Mouse (Mus musculus) myocyte (in vitro differentiated cells): ENCODE measurements around the gene Samsn1. TPM values are rescaled to one million over a fixed set of nuclear protein-coding genes. Genes with fewer than 3 reads are reported as not detected.

ENCODE experiments used
- H3K27me3 ChIP-seq: one replicate; pipeline ENCODE4 v1.6.1; 2011; ENCODE audit not compliant: control insufficient read depth, insufficient read depth, insufficient read length
- H3K36me3 ChIP-seq: one replicate; pipeline ENCODE4 v1.6.1; 2011; ENCODE audit not compliant: control insufficient read depth, insufficient read depth
- H3K4me2 ChIP-seq: one replicate; pipeline ENCODE4 v1.6.1; 2011; ENCODE audit warnings: low read depth, control low read depth
- H3K4me3 ChIP-seq: one replicate; pipeline ENCODE4 v1.5.1; 2011; ENCODE audit warnings: mild to moderate bottlenecking, control low read depth, moderate library complexity
- H3K79me2 ChIP-seq: one replicate; pipeline ENCODE4 v1.6.1; 2011; ENCODE audit not compliant: control insufficient read depth, insufficient read depth
- H3ac ChIP-seq: one replicate; pipeline ENCODE4 v1.6.1; 2011; ENCODE audit not compliant: control insufficient read depth, insufficient read length
- CEBPB ChIP-seq: IDR thresholded peaks from 2 replicates; pipeline ENCODE4 v1.6.1; 2011; ENCODE audit warnings: mild to moderate bottlenecking, moderate library complexity; ENCODE audit not compliant: poor library complexity, insufficient read depth, severe bottlenecking
- E2F4 ChIP-seq: IDR thresholded peaks from one replicate; pipeline ENCODE4 v1.6.1; 2011; ENCODE audit warnings: mild to moderate bottlenecking, control low read depth, moderate library complexity; ENCODE audit not compliant: insufficient read depth
- MAX ChIP-seq: IDR thresholded peaks from one replicate; pipeline ENCODE4 v1.6.1; 2011; ENCODE audit warnings: low read depth, mild to moderate bottlenecking, control low read depth
- MYOD1 ChIP-seq, 3 experiments: IDR thresholded peaks; one replicate each; pipeline ENCODE4 v1.6.1; 2011; ENCODE audit warnings: control low read depth in 2 of 3, low read depth in 2 of 3, mild to moderate bottlenecking in 2 of 3, moderate library complexity in 1 of 3; ENCODE audit not compliant: insufficient read length in 2 of 3, control insufficient read depth in 1 of 3
- MYOG ChIP-seq, 3 experiments: IDR thresholded peaks; one replicate each; pipeline ENCODE4 v1.6.1; 2011; ENCODE audit warnings: control low read depth in 2 of 3, low read depth in 2 of 3, mild to moderate bottlenecking in 2 of 3; ENCODE audit not compliant: insufficient read length in 2 of 3, control insufficient read depth in 1 of 3, insufficient read depth in 1 of 3
- POLR2A ChIP-seq: IDR thresholded peaks from one replicate; pipeline ENCODE4 v1.6.1; 2011; ENCODE audit warnings: low read depth, mild to moderate bottlenecking, control low read depth, moderate library complexity; ENCODE audit not compliant: insufficient read length
- POLR2AphosphoS2 ChIP-seq: IDR thresholded peaks from one replicate; pipeline ENCODE4 v1.6.1; 2011; ENCODE audit warnings: low read depth, control low read depth; ENCODE audit not compliant: insufficient read length
- REST ChIP-seq: IDR thresholded peaks from one replicate; pipeline ENCODE4 v1.6.1; 2011; ENCODE audit warnings: mild to moderate bottlenecking, control low read depth, moderate library complexity; ENCODE audit not compliant: insufficient read depth, insufficient read length
- SRF ChIP-seq: IDR thresholded peaks from one replicate; pipeline ENCODE4 v1.6.1; 2011; ENCODE audit warnings: low read depth; ENCODE audit not compliant: control insufficient read depth, insufficient read length
- TCF12 ChIP-seq: IDR thresholded peaks from one replicate; pipeline ENCODE4 v1.6.1; 2011; ENCODE audit warnings: mild to moderate bottlenecking, control low read depth; ENCODE audit not compliant: poor library complexity, insufficient read depth, severe bottlenecking
- TCF3 ChIP-seq: IDR thresholded peaks from one replicate; pipeline ENCODE4 v1.6.1; 2011; ENCODE audit warnings: low read depth, control low read depth; ENCODE audit not compliant: insufficient read length
- USF1 ChIP-seq: IDR thresholded peaks from one replicate; pipeline ENCODE4 v1.6.1; 2011; ENCODE audit warnings: low read depth, mild to moderate bottlenecking, control low read depth, moderate library complexity
- polyA plus RNA-seq: library from polyadenylated mRNA; unstranded; fragments of >200 nt; fragmentation: generic; extraction: Trizol; gene quantifications from one replicate; pipeline ENCODE4 v1.2.1, GENCODE M21; 2012; ENCODE audit warnings: missing spikeins

Samsn1 gene
- polyA plus RNA-seq, 1 experiment = 0.02 TPM

- TF ChIP-seq USF1 = no peak
- no peak for TF ChIP-seq TCF12
- TF ChIP-seq REST = no peak
- no peak for TF ChIP-seq MAX
- Histone ChIP-seq H3K79me2 (no peaks in the 10 kb centered on the region), H3K27me3 (no peaks in the 10 kb centered on the region), H3ac (no peak overlapping the region), H3K4me2 (no peak overlapping the region), H3K4me3 (no peak overlapping the region), H3K36me3 (no peaks in the 10 kb centered on the region)
These were observed 116.8 kb downstream of the Samsn1 start for GRCm38 (mm10) chr16:75905324-75905723.

- Histone ChIP-seq H3K79me2 (no peaks in the 10 kb centered on the region), H3K36me3 (no peaks in the 10 kb centered on the region), H3K4me2 (no peak overlapping the region), H3ac (no peak overlapping the region), H3K4me3 (no peak overlapping the region), H3K27me3 (no peaks in the 10 kb centered on the region)
- TF ChIP-seq USF1 = no peak
- TF ChIP-seq MYOD1 (IDR thresholded peaks at IDR 0.05; ENCODE audit: control insufficient read depth in 1 of 3, insufficient read length in 2 of 3, low read depth in 2 of 3) = no peak
- TF ChIP-seq TCF3 = no peak
- TF ChIP-seq MYOG (IDR thresholded peaks at IDR 0.05; ENCODE audit: control insufficient read depth in 1 of 3, insufficient read depth in 1 of 3, insufficient read length in 2 of 3, low read depth in 2 of 3) = no peak
- TF ChIP-seq E2F4 = no peak
These were observed 118.0 kb downstream of the Samsn1 start for GRCm38 (mm10) chr16:75904072-75904471.

GRCm38 (mm10) chr16:75903028-75903427, 119.1 kb downstream of the Samsn1 start:
- Histone ChIP-seq H3K79me2 (no peaks in the 10 kb centered on the region), H3K4me3 (no peak overlapping the region), H3ac (no peak overlapping the region), H3K36me3 (no peaks in the 10 kb centered on the region), H3K27me3 (no peaks in the 10 kb centered on the region), H3K4me2 (no peak overlapping the region)
- TF ChIP-seq TCF12 (no peak), MYOG (IDR thresholded peaks at IDR 0.05; ENCODE audit: control insufficient read depth in 1 of 3, insufficient read depth in 1 of 3, insufficient read length in 2 of 3, low read depth in 2 of 3) (no peak), CEBPB (no peak), POLR2A (no peak), MYOD1 (IDR thresholded peaks at IDR 0.05; ENCODE audit: control insufficient read depth in 1 of 3, insufficient read length in 2 of 3, low read depth in 2 of 3) (no peak), REST (no peak), SRF (no peak), TCF3 (no peak), E2F4 (no peak)

GRCm38 (mm10) chr16:75899885-75900620, 122.0 kb downstream of the Samsn1 start:
- H3K4me3 ChIP-seq = no peak overlapping the region
- H3ac ChIP-seq = no peak overlapping the region
- H3K27me3 ChIP-seq = no peaks in the 10 kb centered on the region
- TF ChIP-seq E2F4 = no peak
- no peak for TF ChIP-seq CEBPB
- TF ChIP-seq SRF = no peak
- TF ChIP-seq MYOG (IDR thresholded peaks at IDR 0.05; ENCODE audit: control insufficient read depth in 1 of 3, insufficient read depth in 1 of 3, insufficient read length in 2 of 3, low read depth in 2 of 3) = no peak
- no peak for TF ChIP-seq USF1
- H3K36me3 ChIP-seq = no peaks in the 10 kb centered on the region
- no peak overlapping the region for H3K4me2 ChIP-seq
- H3K79me2 ChIP-seq = no peaks in the 10 kb centered on the region

GRCm38 (mm10) chr16:75897828-75898367, 124.2 kb downstream of the Samsn1 start:
- H3ac ChIP-seq = no peak overlapping the region
- H3K36me3 ChIP-seq = no peaks in the 10 kb centered on the region
- H3K4me3 ChIP-seq = no peak overlapping the region
- no peak overlapping the region for H3K4me2 ChIP-seq
- no peaks in the 10 kb centered on the region for H3K27me3 ChIP-seq
- TF ChIP-seq USF1 (no peak), MAX (no peak), TCF12 (no peak), E2F4 (no peak), MYOD1 (IDR thresholded peaks at IDR 0.05; ENCODE audit: control insufficient read depth in 1 of 3, insufficient read length in 2 of 3, low read depth in 2 of 3) (no peak), POLR2AphosphoS2 (no peak), MYOG (IDR thresholded peaks at IDR 0.05; ENCODE audit: control insufficient read depth in 1 of 3, insufficient read depth in 1 of 3, insufficient read length in 2 of 3, low read depth in 2 of 3) (no peak), REST (no peak)
- no peaks in the 10 kb centered on the region for H3K79me2 ChIP-seq
